Mouse (Mus musculus): Measurements from ENCODE around the gene Ppp1r1a. TPM values are rescaled to one million over a fixed set of nuclear protein-coding genes. Genes with fewer than 3 reads are reported as not detected.

Ppp1r1a gene
- polyA plus RNA-seq, 1 experiment from 2014 or later, result 135 TPM

DNA sequence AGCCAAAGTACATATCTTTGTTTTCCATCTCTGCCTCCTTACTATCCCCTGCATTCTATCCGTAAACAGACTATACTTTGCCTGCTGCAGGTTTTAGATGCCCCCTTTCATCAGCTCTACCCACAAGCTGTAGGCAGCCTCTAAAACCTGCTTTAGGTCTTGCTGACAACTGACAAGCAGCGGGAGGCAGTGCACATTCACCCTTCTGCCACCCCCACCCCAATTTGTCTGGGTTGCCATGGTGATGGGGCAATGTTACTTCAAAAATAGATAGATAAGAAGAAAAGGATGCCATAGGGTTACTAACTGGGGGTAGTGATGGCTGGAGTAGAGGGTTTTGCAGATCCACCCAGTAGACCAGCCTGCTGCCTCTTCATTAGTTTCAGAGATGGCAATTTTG, 53.3 kb downstream of the Ppp1r1a start:
- WGBS, result 24% methylated on average over 2 of the region's 2 CpGs
- no peaks in the 10 kb centered on the region for H3K9me3 ChIP-seq
- peaks cover 20% of the 10 kb centered on the region for H3K4me1 ChIP-seq
- no peak overlapping the region for H3K9ac ChIP-seq
- H3K4me2 ChIP-seq, result no peak overlapping the region
- H3K27me3 ChIP-seq (replicated peaks), result no peaks in the 10 kb centered on the region
- no peaks in the 10 kb centered on the region for H3K36me3 ChIP-seq (replicated peaks)
- ATAC-seq (replicated peaks), result peak; percentile 62; the same call in 1 of the 2 replicates
- H3K27ac ChIP-seq, result peak overlapping the region; percentile 46
- no peak overlapping the region for H3K4me3 ChIP-seq

DNA sequence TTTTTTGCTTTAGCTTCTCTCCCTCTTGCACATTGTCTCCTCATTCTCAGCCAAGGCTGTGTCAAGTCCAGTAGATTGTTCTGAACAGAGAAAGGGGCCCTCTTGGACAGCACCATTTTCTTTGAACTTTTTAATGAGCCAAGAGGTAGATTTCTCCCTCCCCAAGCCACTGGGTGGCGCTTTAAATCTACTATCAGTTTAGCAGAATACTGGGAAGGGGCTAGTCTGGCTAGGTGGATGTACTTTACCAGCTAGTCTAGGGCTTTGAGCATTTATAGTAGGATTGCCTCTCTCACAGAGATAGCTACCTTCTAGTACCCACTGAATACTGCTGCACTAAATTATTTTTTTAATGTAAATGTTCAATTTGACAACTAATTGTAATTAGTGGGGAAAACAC, 55.3 kb downstream of the Ppp1r1a start:
- 0% methylated on average over 1 of the region's 1 CpGs for WGBS
- no peaks in the 10 kb centered on the region for H3K9me3 ChIP-seq
- H3K4me2 ChIP-seq, result no peak overlapping the region
- ATAC-seq (replicated peaks), result peak; percentile 76
- no peak overlapping the region for H3K27ac ChIP-seq
- no peak overlapping the region for H3K4me3 ChIP-seq
- no peaks in the 10 kb centered on the region for H3K36me3 ChIP-seq (replicated peaks)
- H3K27me3 ChIP-seq (replicated peaks), result no peaks in the 10 kb centered on the region
- no peak overlapping the region for H3K9ac ChIP-seq
- peaks cover 20% of the 10 kb centered on the region for H3K4me1 ChIP-seq

Other genes starting within 250 kb of the Ppp1r1a start
- 0.31 and 0.34 TPM in 2 replicates for gene Gpr84, start 227.4 kb downstream of the Ppp1r1a start, polyA plus RNA-seq (2015; fragmentation: Nextera tagmentation; extraction: Ambion mirVana)
- 24.4 and 25.6 TPM in 2 replicates for gene Zfp385a, start 197.9 kb downstream of the Ppp1r1a start, polyA plus RNA-seq (2015; fragmentation: Nextera tagmentation; extraction: Ambion mirVana)
- gene Itga5, start 171.2 kb downstream of the Ppp1r1a start, polyA plus RNA-seq (2015; fragmentation: Nextera tagmentation; extraction: Ambion mirVana), result 7.3 and 8.2 TPM in 2 replicates
- not detected in 2 replicates for gene Gtsf1, start 107.5 kb downstream of the Ppp1r1a start, polyA plus RNA-seq (2015; fragmentation: Nextera tagmentation; extraction: Ambion mirVana)
- gene Gtsf2, start 89.5 kb downstream of the Ppp1r1a start, polyA plus RNA-seq (2015; fragmentation: Nextera tagmentation; extraction: Ambion mirVana), result not detected in 2 replicates
- gene Nckap1l, start 84.2 kb downstream of the Ppp1r1a start, polyA plus RNA-seq (2015; fragmentation: Nextera tagmentation; extraction: Ambion mirVana), result 1.8 and 1.9 TPM in 2 replicates
- 87.2 and 87.4 TPM in 2 replicates for gene Pde1b, start 35.0 kb downstream of the Ppp1r1a start, polyA plus RNA-seq (2015; fragmentation: Nextera tagmentation; extraction: Ambion mirVana)
- not detected in 2 replicates for gene Glycam1, start 27.1 kb upstream of the Ppp1r1a start, polyA plus RNA-seq (2015; fragmentation: Nextera tagmentation; extraction: Ambion mirVana)
- not detected in 2 replicates for gene Mucl1, start 217.5 kb upstream of the Ppp1r1a start, polyA plus RNA-seq (2015; fragmentation: Nextera tagmentation; extraction: Ambion mirVana)

Measured in midbrain, embryonic 15.5 days (tissue).